Mouse (Mus musculus) hindbrain, postnatal 0 days (tissue): ENCODE results near the gene Tnfrsf1b. TPM values are rescaled to one million over a fixed set of nuclear protein-coding genes. Genes with fewer than 3 reads are reported as not detected.

ENCODE experiments used
- ATAC-seq: fragments of 200-750 bp; cut with Nextera tagmentation; 2 replicates; pipeline ENCODE4 v1.8.0; 2017; ENCODE audit warnings: mild to moderate bottlenecking, moderate TSS enrichment, moderate library complexity
- DNase-seq: peaks from one replicate; pipeline ENCODE4 v3.0.0-alpha.2; 2015; ENCODE audit warnings: low spot score
- H3K27ac ChIP-seq: fragments of 300-500 bp; sonication (generic); 2 replicates; pipeline ENCODE4 v1.5.1; 2014; ENCODE audit warnings: mild to moderate bottlenecking
- H3K27me3 ChIP-seq: fragments of 300-500 bp; sonication (generic); 2 replicates; pipeline ENCODE4 v1.6.1; 2014; ENCODE audit warnings: low read length, mixed read lengths; ENCODE audit not compliant: insufficient read depth
- H3K36me3 ChIP-seq: fragments of 300-500 bp; sonication (generic); 2 replicates; pipeline ENCODE4 v1.6.1; 2014; ENCODE audit warnings: low read length, mixed read lengths; ENCODE audit not compliant: insufficient read depth
- H3K4me1 ChIP-seq: fragments of 300-500 bp; sonication (generic); 2 replicates; pipeline ENCODE4 v1.6.1; 2014; ENCODE audit warnings: antibody characterized with exemption, low read length, mixed read lengths; ENCODE audit not compliant: insufficient read depth
- H3K4me2 ChIP-seq: fragments of 300-500 bp; sonication (generic); 2 replicates; pipeline ENCODE4 v1.6.1; 2014; ENCODE audit warnings: low read depth, mild to moderate bottlenecking, low read length, moderate library complexity, mixed read lengths
- H3K4me3 ChIP-seq: fragments of 300-500 bp; sonication (generic); 2 replicates; pipeline ENCODE4 v1.5.1; 2014; ENCODE audit warnings: low read length
- H3K9ac ChIP-seq: fragments of 300-500 bp; sonication (generic); replicated peaks from 2 replicates; pipeline ENCODE4 v1.6.1; 2014; ENCODE audit warnings: mild to moderate bottlenecking, low read length, moderate library complexity, mixed read lengths
- H3K9me3 ChIP-seq: fragments of 300-500 bp; sonication (generic); 2 replicates; pipeline ENCODE4 v1.6.1; 2016; ENCODE audit warnings: low read length, mixed read lengths
- CTCF ChIP-seq: IDR thresholded peaks from 2 replicates; pipeline ENCODE4 v1.5.1; 2016; ENCODE audit warnings: antibody characterized with exemption, control low read depth, low read depth
- WGBS: fragments of 180-500 bp; shearing (Covaris S2); extraction: QIAGEN DNeasy Blood & Tissue Kit; methylation state at CpG from one replicate; pipeline ENCODE4 v1.1.7; 2014; 5-methylcytosine and 5-hydroxymethylcytosine counted together
- polyA plus RNA-seq: library from polyadenylated mRNA; unstranded; fragments of >200 nt; fragmentation: Nextera tagmentation; extraction: Ambion mirVana; gene quantifications from 2 replicates; pipeline ENCODE4 v1.2.1, GENCODE M21; 2015
- total RNA-seq: library from RNA; depleted of rRNA; stranded (reverse); fragments of >200 nt; gene quantifications from 2 replicates; pipeline ENCODE4 v1.2.3, GENCODE M21; 2014

The Tnfrsf1b gene
- total and polyA plus RNA-seq, 2 experiments from 2014 or later: 2.9 to 7.3 TPM

- DNase-seq (no peak), ATAC-seq (no peak)
- H3K4me2 ChIP-seq: no peak overlapping the region
- H3K4me1 ChIP-seq: no peaks in the 10 kb centered on the region
- no peak overlapping the region for H3K27ac ChIP-seq
- no peaks in the 10 kb centered on the region for H3K27me3 ChIP-seq
- H3K4me3 ChIP-seq: no peak overlapping the region
- WGBS: 64% methylated on average over 5 of the region's 5 CpGs
- no peak overlapping the region for H3K9ac ChIP-seq
- no peak for TF ChIP-seq CTCF
- no peaks in the 10 kb centered on the region for H3K9me3 ChIP-seq
- H3K36me3 ChIP-seq: no peaks in the 10 kb centered on the region
Observed at GRCm38 (mm10) chr4:145257751-145258434, 11.2 kb upstream of the Tnfrsf1b start.

- H3K27ac ChIP-seq: no peak overlapping the region
- no peak for TF ChIP-seq CTCF
- no peak for ATAC-seq
- H3K36me3 ChIP-seq: no peaks in the 10 kb centered on the region
- H3K4me2 ChIP-seq: no peak overlapping the region
- 88% methylated on average over 5 of the region's 5 CpGs for WGBS
- H3K9ac ChIP-seq: no peak overlapping the region
- DNase-seq: no peak
- no peak overlapping the region for H3K4me3 ChIP-seq
- no peaks in the 10 kb centered on the region for H3K4me1 ChIP-seq
- H3K9me3 ChIP-seq: no peaks in the 10 kb centered on the region
- no peaks in the 10 kb centered on the region for H3K27me3 ChIP-seq
Observed at GRCm38 (mm10) chr4:145256144-145256543, 9.5 kb upstream of the Tnfrsf1b start.

- 56% methylated on average over 13 of the region's 13 CpGs for WGBS
Observed at GRCm38 (mm10) chr4:145254418-145254817, 7.7 kb upstream of the Tnfrsf1b start.

GRCm38 (mm10) chr4:145252611-145253010 lies 5.9 kb upstream of the Tnfrsf1b start:
- Histone ChIP-seq H3K27ac (no peak overlapping the region), H3K4me2 (no peak overlapping the region), H3K27me3 (no peaks in the 10 kb centered on the region), H3K9me3 (no peaks in the 10 kb centered on the region), H3K36me3 (no peaks in the 10 kb centered on the region), H3K9ac (no peak overlapping the region), H3K4me3 (no peak overlapping the region), H3K4me1 (no peaks in the 10 kb centered on the region)
- TF ChIP-seq CTCF: no peak
- DNase-seq (no peak), ATAC-seq (no peak)
- 90% methylated on average over 8 of the region's 8 CpGs for WGBS

More at GRCm38 (mm10) chr4:145254418-145254817, 7.7 kb upstream of the Tnfrsf1b start:
- no peak overlapping the region for H3K27ac ChIP-seq
- H3K36me3 ChIP-seq: no peaks in the 10 kb centered on the region
- no peaks in the 10 kb centered on the region for H3K9me3 ChIP-seq
- DNase-seq (no peak), ATAC-seq (no peak)
- no peak overlapping the region for H3K4me2 ChIP-seq
- H3K4me3 ChIP-seq: no peak overlapping the region
- H3K4me1 ChIP-seq: no peaks in the 10 kb centered on the region
- H3K9ac ChIP-seq: no peak overlapping the region
- TF ChIP-seq CTCF: no peak
- no peaks in the 10 kb centered on the region for H3K27me3 ChIP-seq

- Histone ChIP-seq H3K27me3 (0 out of 2 replicates have a peak, but pooled peaks cover 5% of the 10 kb centered on the region), H3K9me3 (no peaks in the 10 kb centered on the region), H3K4me1 (peaks cover 3% of the 10 kb centered on the region; the same call in 1 of the 2 replicates), H3K4me3 (no peak overlapping the region), H3K27ac (no peak overlapping the region), H3K9ac (no peak overlapping the region), H3K36me3 (no peaks in the 10 kb centered on the region), H3K4me2 (no peak overlapping the region)
- 90% methylated on average over 4 of the region's 4 CpGs for WGBS
- ATAC-seq (no peak), DNase-seq (no peak)
- TF ChIP-seq CTCF: no peak
Observed at GRCm38 (mm10) chr4:145251546-145251945, 4.9 kb upstream of the Tnfrsf1b start.

GRCm38 (mm10) chr4:145250002-145250401 lies 3.3 kb upstream of the Tnfrsf1b start:
- H3K9me3 ChIP-seq: no peaks in the 10 kb centered on the region
- H3K9ac ChIP-seq: no peak overlapping the region
- ATAC-seq (no peak), DNase-seq (no peak)
- H3K36me3 ChIP-seq: no peaks in the 10 kb centered on the region
- H3K27me3 ChIP-seq: 0 out of 2 replicates have a peak, but pooled peaks cover 5% of the 10 kb centered on the region
- H3K27ac ChIP-seq: no peak overlapping the region
- no peak overlapping the region for H3K4me2 ChIP-seq
- H3K4me1 ChIP-seq: peaks cover 8% of the 10 kb centered on the region; the same call in 1 of the 2 replicates
- no peak for TF ChIP-seq CTCF
- WGBS: 85% methylated on average over 4 of the region's 4 CpGs
- H3K4me3 ChIP-seq: no peak overlapping the region

GRCm38 (mm10) chr4:145247556-145247955 lies 886 bp upstream of the Tnfrsf1b start:
- H3K27me3 ChIP-seq: 0 out of 2 replicates have a peak, but pooled peaks cover 5% of the 10 kb centered on the region
- WGBS: 75% methylated on average over 2 of the region's 2 CpGs
- H3K9me3 ChIP-seq: no peaks in the 10 kb centered on the region
- no peak for ATAC-seq
- no peaks in the 10 kb centered on the region for H3K36me3 ChIP-seq
- peaks cover 8% of the 10 kb centered on the region; the same call in 1 of the 2 replicates for H3K4me1 ChIP-seq
- no peak for DNase-seq
- no peak overlapping the region for H3K9ac ChIP-seq
- H3K4me2 ChIP-seq: no peak overlapping the region
- TF ChIP-seq CTCF: no peak
- H3K27ac ChIP-seq: no peak overlapping the region
- no peak overlapping the region for H3K4me3 ChIP-seq
